ENCODE assay signal across 8 mouse cellular contexts in genomic region chr1:64120811-64121515, GRCm38 (mm10). TPM values are rescaled to one million over a fixed set of nuclear protein-coding genes. Genes with fewer than 3 reads are reported as not detected.
DNase-seq lines count a peak whose midpoint lies in the region; ATAC-seq lines count a peak whose summit lies in the region.

No protein-coding gene starts in this region.

- H3K4me3 ChIP-seq in midbrain, embryonic 10.5 days, result peak overlapping the region; percentile 85

- WGBS in midbrain, embryonic 10.5 days, result under 1% methylated on average over 25 of the region's 25 CpGs

- no peaks in the 10 kb centered on the region for H3K9me3 ChIP-seq in midbrain, embryonic 10.5 days (replicated peaks)

- no peaks in the 10 kb centered on the region for H3K27me3 ChIP-seq in midbrain, embryonic 10.5 days (ENCODE audit: low read depth, poor library complexity, severe bottlenecking)

- no peak for ATAC-seq in granulocyte monocyte progenitor cell, adult 5-6 weeks (replicated peaks; ENCODE audit: poor library complexity, severe bottlenecking)

- peaks cover 42% of the 10 kb centered on the region for H3K4me1 ChIP-seq in midbrain, embryonic 10.5 days

- no peaks in the 10 kb centered on the region for H3K36me3 ChIP-seq in midbrain, embryonic 10.5 days

- intact Hi-C loops in left cerebral cortex, postnatal 4 days (cut with DNase I), result loop anchor here (2.0 to 10.0 kb wide), 3 partner anchors 74 to 324 kb away; no protein-coding TSS in a partner anchor

- peak; percentile 48 to 59 for DNase-seq in adrenal gland, adult 18-20 months (ENCODE audit: low spot score in 2 of 2)
- peak; percentile 68 to 76 for DNase-seq in cerebellum, postnatal 10 days
- peak; percentile 55 for DNase-seq in gastrocnemius, postnatal 25 days
- peak; percentile 57 for DNase-seq in kidney, adult 18-20 months
- peak; percentile 49 for DNase-seq in left cerebral cortex, postnatal 4 days
- no peak for DNase-seq in midbrain, embryonic 10.5 days (ENCODE audit: low spot score)
- DNase-seq in spleen, postnatal 10 days (ENCODE audit: low spot score in 2 of 2), result peak; percentile 38 to 43

- peak overlapping the region; percentile 100 for H3K27ac ChIP-seq in midbrain, embryonic 10.5 days (replicated peaks)

RNA-seq across cellular contexts. Expression of gene Klf7, which starts 1.1 kb away (rescaled TPM):
- total RNA-seq in adrenal gland, adult 18-20 months (2021), result 10 to 100 TPM; 15.3 to 19.1 TPM
- 1 to 10 TPM; 7.1 to 8.6 TPM for total RNA-seq in gastrocnemius, postnatal 25 days (2021)
- total RNA-seq in left cerebral cortex, postnatal 4 days (2021), result 100 to 1,000 TPM; 153 to 161 TPM
- polyA plus RNA-seq in midbrain, embryonic 10.5 days (2016; fragmentation: Nextera tagmentation; extraction: Ambion mirVana), result 21.2 and 27.0 TPM in 2 replicates
- total RNA-seq in granulocyte monocyte progenitor cell, adult 5-6 weeks (2014; fragmentation: Nextera tagmentation), result 5.0 and 8.5 TPM in 2 replicates
- total RNA-seq in granulocyte monocyte progenitor cell, adult 5-6 weeks (2017), result 6.3 and 12.4 TPM in 2 replicates

Comparison
In these comparisons a context has a peak if more than half of its experiments do, and no peak if none do; other contexts are left out.
1. RNA of gene Klf7, which starts 1.1 kb away (total RNA-seq): 153 to 161 TPM in left cerebral cortex, postnatal 4 days; 15.3 to 19.1 TPM in adrenal gland, adult 18-20 months, 7.1 to 8.6 TPM in gastrocnemius, postnatal 25 days and 5.0 to 12.4 TPM in granulocyte monocyte progenitor cell, adult 5-6 weeks; every median in the first group is over 4 times any median in the second.